20 mouse cellular contexts compared by ENCODE assay signal in genomic region chr7:31135717-31136116, GRCm38 (mm10). TPM values are rescaled to one million over a fixed set of nuclear protein-coding genes. Genes with fewer than 3 reads are reported as not detected.
"Had no signal": no experiment of that assay in that cellular context is flagged by ENCODE, and none has a peak within 500 bp of the region (broad histone marks: within the 10 kb centered on the region; RNA-seq: fewer than 3 reads in every experiment).

No protein-coding gene starts in this region.

- H3K27me3 ChIP-seq: limb, embryonic 12.5 days; limb, embryonic 15.5 days; liver, embryonic 15.5 days; lung, embryonic 15.5 days; megakaryocyte, embryonic 14.5 days; midbrain, embryonic 12.5 days had no signal

- H3K27ac ChIP-seq: limb, embryonic 12.5 days; limb, embryonic 15.5 days; liver, embryonic 15.5 days; lung, embryonic 15.5 days; midbrain, embryonic 12.5 days had no signal

- H3K4me1 ChIP-seq: limb, embryonic 12.5 days; limb, embryonic 15.5 days; liver, embryonic 15.5 days; lung, embryonic 15.5 days; midbrain, embryonic 12.5 days had no signal

- H3K4me3 ChIP-seq: limb, embryonic 12.5 days; limb, embryonic 15.5 days; liver, embryonic 15.5 days; lung, embryonic 15.5 days; megakaryocyte, embryonic 14.5 days; midbrain, embryonic 12.5 days had no signal

- H3K4me2 ChIP-seq: limb, embryonic 12.5 days; limb, embryonic 15.5 days; liver, embryonic 11.5 days; liver, embryonic 15.5 days; lung, embryonic 15.5 days; midbrain, embryonic 12.5 days had no signal

- H3K9me3 ChIP-seq: limb, embryonic 12.5 days; limb, embryonic 15.5 days; liver, embryonic 15.5 days; lung, embryonic 15.5 days; megakaryocyte, embryonic 14.5 days; midbrain, embryonic 12.5 days had no signal

- DNase-seq: kidney, adult 9 months; kidney, postnatal 14 days; kidney, postnatal 4 days; left cerebral cortex, postnatal 4 days; lung, adult 18-20 months; lung, postnatal 10 days; lung, postnatal 36 days; thymus, adult 2 months; thymus, postnatal 14 days; thymus, postnatal 4 days had no signal

- H3K9ac ChIP-seq: limb, embryonic 12.5 days; limb, embryonic 15.5 days; liver, embryonic 15.5 days; lung, embryonic 15.5 days; midbrain, embryonic 12.5 days had no signal

RNA-seq across cellular contexts. Expression of gene Fxyd3, which starts 59.2 kb away (rescaled TPM):
- total RNA-seq: left cerebral cortex, postnatal 14 days; left cerebral cortex, postnatal 4 days had no signal
- polyA plus RNA-seq: midbrain, postnatal 0 days; neural tube, embryonic 14.5 days had no signal
